Mouse (Mus musculus): ENCODE measurements around the gene Atg2a. TPM values are rescaled to one million over a fixed set of nuclear protein-coding genes. Genes with fewer than 3 reads are reported as not detected.

Atg2a gene
- polyA plus RNA-seq, 1 experiment from 2014 or later, result 7.1 TPM

MicroRNA genes within 50 kb of the gene (microRNA counts, 519-probe panel; counts per million panel counts)
- microRNA mmu-miR-192, result 4,851 counts per million, percentile 84 among the panel's probes with 10 or more counts

Small RNA genes within 50 kb of the gene (microRNA-seq; reads per million reads assigned to microRNA genes)
- gene Mir192 (2,207 reads per million, percentile 81 among the genes with 10 or more reads in this experiment), gene Mir194-2 (1,115 reads per million, percentile 74 among the genes with 10 or more reads in this experiment)

Other genes with a start within 250 kb of the Atg2a start
- 37.7 and 38.5 TPM in 2 replicates for gene Capn1, start 225.8 kb upstream of the Atg2a start, polyA plus RNA-seq (2016; fragmentation: Nextera tagmentation; extraction: Ambion mirVana)
- gene Syvn1, start 195.1 kb upstream of the Atg2a start, polyA plus RNA-seq (2016; fragmentation: Nextera tagmentation; extraction: Ambion mirVana), result 17.4 and 19.4 TPM in 2 replicates
- gene Mrpl49, start 183.9 kb upstream of the Atg2a start, polyA plus RNA-seq (2016; fragmentation: Nextera tagmentation; extraction: Ambion mirVana), result 58.0 and 62.7 TPM in 2 replicates
- gene Fau, start 183.8 kb upstream of the Atg2a start, polyA plus RNA-seq (2016; fragmentation: Nextera tagmentation; extraction: Ambion mirVana), result 699 and 700 TPM in 2 replicates
- 31.1 and 31.8 TPM in 2 replicates for gene Znhit2, start 180.5 kb upstream of the Atg2a start, polyA plus RNA-seq (2016; fragmentation: Nextera tagmentation; extraction: Ambion mirVana)
- gene Tm7sf2, start 173.3 kb upstream of the Atg2a start, polyA plus RNA-seq (2016; fragmentation: Nextera tagmentation; extraction: Ambion mirVana), result 30.0 and 31.4 TPM in 2 replicates
- 35.8 and 39.9 TPM in 2 replicates for gene Vps51, start 164.4 kb upstream of the Atg2a start, polyA plus RNA-seq (2016; fragmentation: Nextera tagmentation; extraction: Ambion mirVana)
- not detected in 2 replicates for gene Tmem262, start 161.6 kb upstream of the Atg2a start, polyA plus RNA-seq (2016; fragmentation: Nextera tagmentation; extraction: Ambion mirVana)
- gene Gm28374, start 159.4 kb upstream of the Atg2a start, polyA plus RNA-seq (2016; fragmentation: Nextera tagmentation; extraction: Ambion mirVana), result 0.37 and 1.4 TPM in 2 replicates
- gene Zfpl1, start 156.7 kb upstream of the Atg2a start, polyA plus RNA-seq (2016; fragmentation: Nextera tagmentation; extraction: Ambion mirVana), result 26.6 and 28.5 TPM in 2 replicates
- gene Cdca5, start 156.7 kb upstream of the Atg2a start, polyA plus RNA-seq (2016; fragmentation: Nextera tagmentation; extraction: Ambion mirVana), result 36.2 and 42.2 TPM in 2 replicates
- 0.20 and 0.59 TPM in 2 replicates for gene AC131692.1, start 147.2 kb upstream of the Atg2a start, polyA plus RNA-seq (2016; fragmentation: Nextera tagmentation; extraction: Ambion mirVana)
- 2.6 and 2.8 TPM in 2 replicates for gene Naaladl1, start 135.9 kb upstream of the Atg2a start, polyA plus RNA-seq (2016; fragmentation: Nextera tagmentation; extraction: Ambion mirVana)
- gene Sac3d1, start 123.0 kb upstream of the Atg2a start, polyA plus RNA-seq (2016; fragmentation: Nextera tagmentation; extraction: Ambion mirVana), result 38.8 and 41.6 TPM in 2 replicates
- gene Snx15, start 113.4 kb upstream of the Atg2a start, polyA plus RNA-seq (2016; fragmentation: Nextera tagmentation; extraction: Ambion mirVana), result 41.7 and 44.7 TPM in 2 replicates
- 0.10 and 0.15 TPM in 2 replicates for gene Batf2, start 100.7 kb upstream of the Atg2a start, polyA plus RNA-seq (2016; fragmentation: Nextera tagmentation; extraction: Ambion mirVana)
- 46.1 and 47.7 TPM in 2 replicates for gene Arl2, start 100.1 kb upstream of the Atg2a start, polyA plus RNA-seq (2016; fragmentation: Nextera tagmentation; extraction: Ambion mirVana)
- not detected in 2 replicates for gene Majin, start 57.3 kb upstream of the Atg2a start, polyA plus RNA-seq (2016; fragmentation: Nextera tagmentation; extraction: Ambion mirVana)
- gene Gpha2, start 15.3 kb upstream of the Atg2a start, polyA plus RNA-seq (2016; fragmentation: Nextera tagmentation; extraction: Ambion mirVana), result not detected in 2 replicates
- gene Ppp2r5b, start 5.8 kb upstream of the Atg2a start, polyA plus RNA-seq (2016; fragmentation: Nextera tagmentation; extraction: Ambion mirVana), result 6.4 TPM in 2 replicates
- 85.4 and 91.9 TPM in 2 replicates for gene Ehd1, start 35.1 kb downstream of the Atg2a start, polyA plus RNA-seq (2016; fragmentation: Nextera tagmentation; extraction: Ambion mirVana)
- gene Cdc42bpg, start 64.8 kb downstream of the Atg2a start, polyA plus RNA-seq (2016; fragmentation: Nextera tagmentation; extraction: Ambion mirVana), result 0.20 TPM in 2 replicates
- gene Men1, start 93.3 kb downstream of the Atg2a start, polyA plus RNA-seq (2016; fragmentation: Nextera tagmentation; extraction: Ambion mirVana), result 48.6 and 49.4 TPM in 2 replicates
- gene Map4k2, start 99.5 kb downstream of the Atg2a start, polyA plus RNA-seq (2016; fragmentation: Nextera tagmentation; extraction: Ambion mirVana), result 9.2 and 9.3 TPM in 2 replicates
- 115 and 119 TPM in 2 replicates for gene Sf1, start 122.0 kb downstream of the Atg2a start, polyA plus RNA-seq (2016; fragmentation: Nextera tagmentation; extraction: Ambion mirVana)
- 2.6 and 2.7 TPM in 2 replicates for gene Pygm, start 142.7 kb downstream of the Atg2a start, polyA plus RNA-seq (2016; fragmentation: Nextera tagmentation; extraction: Ambion mirVana)
- gene Rasgrp2, start 157.7 kb downstream of the Atg2a start, polyA plus RNA-seq (2016; fragmentation: Nextera tagmentation; extraction: Ambion mirVana), result 97.8 and 106 TPM in 2 replicates
- gene Nrxn2, start 177.1 kb downstream of the Atg2a start, polyA plus RNA-seq (2016; fragmentation: Nextera tagmentation; extraction: Ambion mirVana), result 0.83 and 0.85 TPM in 2 replicates